Mouse (Mus musculus) CH12.LX (cell line): Measurements from ENCODE around the gene St3gal3.

Experiments
- CTCF ChIP-seq, 2 experiments: IDR thresholded peaks in 1 of 2; conservative IDR thresholded peaks in 1 of 2; 2 replicates each; pipeline ENCODE4 v1.5.1; 2011 to 2012; ENCODE audit warnings: low read depth in 2 of 2, low read length in 2 of 2, improper control_type of control experiment in 1 of 2, inconsistent platforms in 1 of 2, mild to moderate bottlenecking in 1 of 2, moderate library complexity in 1 of 2
- EP300 ChIP-seq: IDR thresholded peaks from 2 replicates; pipeline ENCODE4 v1.6.1; 2011; ENCODE audit warnings: low read length, improper control_type of control experiment
- NELFE ChIP-seq: IDR thresholded peaks from 2 replicates; pipeline ENCODE4 v1.6.1; 2011; ENCODE audit warnings: low read depth, low read length, improper control_type of control experiment
- POLR2A ChIP-seq: IDR thresholded peaks from 2 replicates; pipeline ENCODE4 v1.6.1; 2011; ENCODE audit warnings: low read depth, mild to moderate bottlenecking, improper control_type of control experiment, low read length
- UBTF ChIP-seq: IDR thresholded peaks from 2 replicates; pipeline ENCODE4 v1.6.1; 2012; ENCODE audit warnings: low read depth, mild to moderate bottlenecking, inconsistent platforms, low read length, improper control_type of control experiment, moderate library complexity
- USF1 ChIP-seq: IDR thresholded peaks from 2 replicates; pipeline ENCODE4 v1.6.1; 2014; ENCODE audit warnings: low read depth, mild to moderate bottlenecking, inconsistent platforms, low read length, improper control_type of control experiment
- ZNF384 ChIP-seq: IDR thresholded peaks from 2 replicates; pipeline ENCODE4 v1.6.1; 2012; ENCODE audit warnings: low read depth, low read length, improper control_type of control experiment, inconsistent platforms

DNA sequence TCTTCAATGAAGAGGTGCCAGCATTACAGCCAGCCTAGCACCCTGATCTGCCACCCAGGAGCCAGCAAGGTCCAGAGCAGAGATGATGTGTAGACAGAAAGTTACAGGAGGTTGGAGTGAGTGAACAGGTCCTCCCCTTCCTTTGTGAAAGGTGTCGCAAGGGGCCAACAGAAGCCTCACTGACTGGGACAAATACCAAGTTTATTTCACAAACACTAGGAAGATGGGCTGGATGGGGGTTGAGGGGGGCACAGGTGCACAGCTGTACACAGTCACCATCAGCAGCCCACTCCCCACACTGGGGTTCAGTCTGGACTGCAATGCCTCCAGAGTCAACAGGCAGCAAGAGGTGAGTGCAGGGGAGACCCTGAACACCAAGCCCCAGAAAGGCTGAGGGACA, 250.6 kb downstream of the St3gal3 start:
- TF ChIP-seq CTCF (conservative IDR thresholded peaks at IDR 0.05 in 1 of 2, IDR thresholded peaks at IDR 0.05 in 1 of 2; ENCODE audit: low read depth in 2 of 2, low read length in 2 of 2) (no peak), POLR2A (no peak), USF1 (no peak), UBTF (no peak), ZNF384 (no peak), EP300 (no peak), NELFE (no peak)
